Mouse (Mus musculus): ENCODE measurements around the gene Wdfy3.
A peak's percentile ranks its signal among the peaks of the same experiment; 100 is the strongest.
"Not testable (repeated sequence)": the region's sequence is repeated elsewhere in the genome, so short reads cannot be mapped to it uniquely, and the experiment has no call there.

Wdfy3 gene

DNA sequence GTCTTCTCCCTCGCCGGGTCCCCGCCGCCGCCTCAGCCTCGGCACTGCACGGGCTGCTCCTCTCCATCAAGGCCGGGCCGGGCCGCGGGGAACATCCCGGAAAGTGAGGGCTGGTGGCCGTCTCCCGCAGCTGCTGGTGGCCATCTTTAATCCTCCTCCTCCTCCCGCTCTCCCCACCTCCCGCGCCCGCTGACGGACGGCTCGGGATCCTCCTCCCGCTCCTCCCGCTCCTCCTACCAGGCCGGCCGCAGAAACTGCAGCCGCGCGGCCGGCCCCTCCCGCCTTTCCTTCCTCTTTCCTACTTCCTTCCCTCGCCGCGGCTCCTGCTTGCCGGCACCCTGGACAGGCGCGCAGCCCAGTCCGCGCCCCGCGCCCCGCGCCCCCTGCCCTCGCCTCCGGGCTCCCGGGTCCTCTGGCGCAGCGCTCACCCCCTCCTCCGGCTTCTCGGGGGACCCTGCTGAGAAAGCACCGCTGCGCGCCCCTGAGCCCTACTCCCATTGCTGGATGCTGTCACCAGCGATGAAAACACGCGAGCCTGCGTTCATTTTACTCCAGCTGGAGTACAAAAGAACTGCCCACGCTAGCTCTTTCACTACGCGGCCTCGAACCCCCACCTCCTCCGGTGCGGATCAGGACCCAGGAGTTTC is at the start of gene Wdfy3:
TSS of gene Wdfy3 (minus strand) at position 155 of the 647 bp plus-strand sequence.
- peak; percentile 89 for DNase-seq

DNA sequence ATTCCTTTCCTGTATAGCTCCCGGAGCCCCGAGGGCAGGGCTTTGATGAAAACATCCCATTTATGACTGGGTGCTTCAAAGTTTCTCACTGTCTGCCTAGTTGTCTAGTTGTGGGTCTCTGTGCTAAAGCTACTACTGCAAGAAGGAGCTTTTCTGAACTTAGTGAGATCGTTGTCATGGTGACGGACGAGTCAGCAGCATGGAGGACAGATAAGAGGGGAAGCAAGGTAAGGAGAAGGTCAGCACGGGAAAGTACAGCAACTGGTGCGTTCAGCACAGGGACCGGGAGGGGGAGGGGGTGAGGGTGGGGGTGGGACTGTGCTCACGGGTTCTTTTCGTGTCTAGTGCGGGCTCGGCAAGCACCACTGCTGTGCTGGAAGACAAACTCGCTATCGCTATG is 43.3 kb upstream of the Wdfy3 start:
- DNase-seq: no peak

DNA sequence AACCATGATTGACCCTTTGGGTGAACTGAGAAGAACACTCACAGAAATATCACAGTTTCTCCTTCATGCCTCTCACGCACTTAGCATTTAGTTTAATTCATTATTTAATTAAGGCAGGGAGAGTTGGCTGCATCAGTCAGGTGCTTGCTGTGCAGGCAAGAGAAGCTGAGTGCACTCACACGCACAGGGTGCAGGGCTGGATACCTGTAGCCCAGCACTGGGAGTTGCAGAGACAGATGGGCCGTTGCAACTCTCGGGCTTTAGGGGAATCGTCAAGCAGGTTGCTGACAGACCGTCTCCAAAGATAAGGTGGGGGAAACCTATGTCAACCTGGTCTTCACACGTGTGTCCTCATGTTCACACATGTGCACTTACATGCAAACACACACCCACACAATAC is 42.3 kb upstream of the Wdfy3 start:
- DNase-seq: no peak

DNA sequence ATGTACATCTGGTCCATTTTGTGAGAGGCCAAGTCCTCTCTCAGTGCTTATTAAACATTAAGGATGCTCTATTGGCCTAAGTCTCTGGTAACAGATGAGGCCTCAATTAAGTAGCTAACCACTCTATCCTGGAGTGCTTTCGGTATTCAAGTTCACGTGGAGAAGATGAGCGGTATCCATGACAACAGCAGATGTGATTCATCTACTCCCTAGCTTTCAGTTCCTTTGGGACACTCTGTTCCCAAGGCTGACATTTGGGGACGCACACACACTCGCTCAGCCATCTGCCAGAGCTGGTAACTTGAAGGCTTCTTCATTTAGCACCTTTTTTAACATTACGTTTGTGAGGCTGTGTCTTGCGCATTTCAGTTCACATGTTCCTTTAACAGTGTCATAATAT is 40.3 kb upstream of the Wdfy3 start:
- no peak for DNase-seq

DNA sequence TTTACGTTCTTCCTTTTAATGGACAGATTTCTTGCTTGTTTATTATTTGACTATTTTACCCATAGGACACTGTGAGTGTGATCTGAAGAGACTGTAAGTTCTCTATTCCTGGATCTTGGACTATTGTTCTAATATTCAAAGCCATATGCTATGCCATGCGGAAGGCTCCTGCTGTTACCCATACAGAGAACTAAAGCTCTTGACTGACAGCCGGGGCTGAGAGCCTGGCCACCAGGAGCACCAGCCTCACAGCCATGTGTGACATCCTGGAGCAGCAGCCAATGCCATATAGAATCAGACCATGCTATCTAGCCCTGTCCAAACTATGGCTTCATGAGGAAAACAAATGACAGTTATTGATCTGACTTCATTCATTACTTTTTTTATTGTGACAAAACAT is 36.2 kb upstream of the Wdfy3 start:
- DNase-seq: no peak

DNA sequence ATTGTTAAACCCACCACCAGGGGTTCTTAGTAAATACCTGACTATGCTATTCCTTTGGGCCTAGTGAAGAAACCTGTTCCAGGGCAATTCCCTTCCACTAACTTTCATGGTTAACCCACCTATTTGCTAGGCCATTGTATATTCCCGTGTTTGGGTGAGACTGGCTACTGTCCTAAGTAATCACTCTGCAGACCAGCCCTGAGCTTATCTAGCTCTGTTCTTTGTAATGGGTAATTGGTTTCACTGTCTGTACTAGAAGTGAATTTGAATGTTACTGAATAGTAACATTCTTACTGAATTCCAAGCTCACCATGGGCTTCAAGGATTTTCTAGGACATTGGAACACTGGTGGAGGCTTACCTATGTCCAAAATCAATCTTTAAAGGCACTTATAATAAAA is 32.1 kb upstream of the Wdfy3 start:
- not testable (repeated sequence) for DNase-seq

DNA sequence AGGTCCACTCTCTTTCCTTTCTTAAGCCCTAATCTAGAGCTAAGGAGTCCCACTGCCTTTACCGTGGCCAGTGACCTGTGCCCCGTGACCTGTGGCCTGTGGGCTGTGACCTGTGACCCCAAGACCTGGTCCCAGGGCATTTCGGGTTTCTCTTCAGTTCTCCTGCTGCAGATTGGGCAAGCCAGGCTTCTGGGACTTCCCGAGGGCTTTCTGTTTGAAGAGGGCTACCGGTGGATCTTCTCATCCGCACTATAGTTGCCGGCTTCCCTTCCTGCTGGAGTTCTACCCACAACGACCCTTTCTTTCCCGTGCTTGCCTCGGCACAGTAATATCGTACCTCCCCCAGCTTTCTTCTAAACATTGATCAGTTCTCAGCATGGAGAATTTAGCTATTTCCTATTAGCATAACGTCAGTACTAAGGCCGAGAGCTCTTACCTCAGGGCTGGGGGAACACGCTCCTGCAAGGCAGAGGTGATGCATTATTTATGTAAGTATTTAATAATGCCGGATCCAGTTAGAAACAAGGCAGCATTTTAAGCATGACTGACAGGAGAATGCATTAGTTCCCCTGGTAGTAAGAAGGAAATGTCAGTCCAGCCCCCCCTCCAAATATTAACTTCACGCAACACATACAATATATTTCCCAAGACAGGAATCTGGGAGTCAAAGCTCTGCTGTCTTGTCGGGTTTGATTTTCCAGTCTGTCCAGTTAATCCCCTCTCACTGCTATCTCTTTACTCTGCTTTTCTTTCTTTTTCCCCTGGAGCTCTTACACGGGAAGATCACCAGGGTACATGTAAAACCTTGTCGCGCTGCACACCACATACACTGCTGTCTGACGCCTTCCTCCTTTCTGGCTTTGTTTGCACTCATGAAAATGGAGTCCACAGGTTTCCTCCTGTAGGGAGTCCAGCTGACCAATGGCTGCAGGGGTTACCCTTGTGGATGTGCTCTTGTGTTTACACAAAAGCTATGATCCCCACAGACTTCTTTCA is 30.8 kb upstream of the Wdfy3 start:
- no peak for DNase-seq

DNA sequence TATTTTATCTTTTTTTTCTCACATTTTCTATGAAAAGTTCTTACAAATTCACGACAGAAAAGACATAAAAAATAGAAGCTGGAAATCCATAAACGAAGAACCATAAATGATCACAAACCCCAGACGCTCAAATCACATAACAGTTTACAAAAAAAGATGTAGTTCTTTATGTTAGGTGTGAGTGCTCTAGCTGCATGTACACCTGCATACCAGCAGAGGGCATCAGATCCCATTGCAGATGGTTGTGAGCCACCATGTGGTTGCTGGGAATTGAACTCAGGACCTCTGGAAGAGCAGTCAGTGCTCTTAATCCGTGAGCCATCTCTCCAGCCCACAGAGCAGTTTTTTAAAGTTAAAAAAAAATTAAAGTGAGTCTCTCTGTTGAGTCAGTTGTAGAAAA is 25.9 kb upstream of the Wdfy3 start:
- no peak for DNase-seq

DNA sequence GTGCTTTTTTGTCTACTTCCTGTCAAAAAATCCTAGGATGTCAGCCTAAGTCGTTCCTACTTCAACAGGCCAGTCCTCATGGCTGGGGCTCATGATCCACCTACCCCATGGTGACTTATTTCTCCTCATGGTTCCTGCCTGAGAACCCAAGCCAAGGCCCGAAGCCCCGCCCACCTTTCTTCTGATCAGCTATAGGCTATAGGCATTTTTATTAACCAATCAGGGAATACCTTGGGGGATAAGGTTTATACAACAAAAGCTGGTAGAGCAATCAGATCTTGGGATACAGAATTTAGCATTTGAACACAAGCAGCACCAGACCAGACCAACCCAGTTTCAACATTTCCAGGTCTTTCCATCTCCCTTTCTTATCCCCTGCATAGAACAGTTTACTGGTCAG is 21.0 kb upstream of the Wdfy3 start:
- DNase-seq: no peak

DNA sequence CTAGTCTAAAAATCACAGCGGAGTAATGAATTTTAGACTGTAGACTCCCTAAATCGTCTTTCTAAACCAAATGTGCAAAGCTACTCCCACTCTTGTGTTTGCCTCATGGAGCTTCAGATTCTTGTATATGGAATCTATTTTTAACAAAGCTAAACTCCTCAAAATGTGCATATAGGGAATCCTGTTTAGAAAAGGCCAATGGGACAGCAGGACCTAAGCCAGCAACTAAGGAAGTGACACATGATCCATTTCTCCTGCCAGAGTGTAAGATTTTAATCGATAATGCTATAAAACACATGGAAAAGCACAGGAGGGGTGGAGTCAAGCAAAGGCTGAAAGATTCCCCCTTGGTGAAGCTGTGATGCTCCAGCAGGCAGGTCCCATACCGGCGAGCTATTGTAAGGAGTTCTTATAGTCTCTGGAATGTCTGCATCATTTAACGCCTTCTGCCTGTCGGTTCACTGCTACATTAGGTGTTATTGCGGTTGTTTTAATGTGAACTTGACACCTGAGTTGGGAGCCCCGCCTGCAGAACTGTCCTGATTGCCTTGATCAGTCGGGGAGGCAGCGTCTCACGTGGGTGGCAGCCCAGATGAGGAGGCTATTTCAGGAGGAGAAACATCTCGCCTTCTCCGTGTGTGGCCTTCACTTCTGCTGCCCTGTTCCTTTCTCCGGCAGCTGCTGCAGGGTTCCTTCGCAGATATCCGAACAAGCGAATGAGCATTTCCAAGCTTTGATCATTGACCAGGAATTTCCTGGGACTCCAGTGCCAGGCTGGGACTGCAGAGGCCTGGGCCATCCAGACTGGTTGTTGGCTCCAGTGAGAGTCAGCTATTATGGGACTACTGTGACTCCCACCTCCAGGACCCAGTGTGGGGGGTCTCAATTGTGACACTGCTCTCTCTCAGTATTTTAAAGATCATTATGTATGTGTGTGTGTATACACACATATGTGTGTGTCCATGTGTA is 15.3 kb upstream of the Wdfy3 start:
- no peak for DNase-seq

DNA sequence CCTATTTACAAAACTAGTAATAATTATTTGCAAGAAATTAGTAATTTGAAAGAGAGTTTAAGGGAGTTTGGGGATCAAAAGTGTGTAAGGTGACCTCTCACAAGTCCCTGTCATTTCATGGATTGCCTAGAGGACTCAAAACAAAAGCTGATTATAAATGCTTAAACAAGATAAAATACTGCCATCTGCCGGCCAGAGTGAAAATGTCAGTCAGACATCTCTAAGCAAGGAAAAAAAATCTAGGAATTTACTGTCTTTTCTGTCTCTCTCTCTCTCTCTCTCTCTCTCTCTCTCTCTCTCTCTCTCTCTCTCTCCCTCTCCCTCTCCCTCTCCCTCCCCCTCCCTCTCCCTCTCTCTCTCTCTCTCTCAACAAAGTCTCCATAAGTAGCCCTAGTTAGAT is 4.4 kb upstream of the Wdfy3 start:
- DNase-seq: peak; percentile 68

DNA sequence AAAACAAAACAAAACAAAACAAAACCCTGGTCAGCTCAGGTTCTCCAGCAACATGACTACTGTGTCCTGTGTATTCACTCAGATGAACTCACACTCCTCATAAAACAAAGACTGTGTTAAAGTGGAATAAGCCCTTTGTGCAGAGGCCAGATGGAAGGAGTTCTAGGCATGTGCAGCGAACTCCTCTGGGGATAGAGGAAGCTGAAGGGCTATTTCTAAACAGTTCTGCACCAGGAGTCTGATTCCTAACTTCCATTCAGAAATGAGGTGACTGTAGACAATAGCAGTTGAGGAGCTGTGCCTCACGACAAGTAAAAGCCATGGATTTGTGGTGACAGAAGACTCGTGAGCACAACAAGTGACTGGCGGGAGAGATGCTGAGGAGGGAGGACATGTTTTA is 2.3 kb upstream of the Wdfy3 start:
- DNase-seq: no peak

DNA sequence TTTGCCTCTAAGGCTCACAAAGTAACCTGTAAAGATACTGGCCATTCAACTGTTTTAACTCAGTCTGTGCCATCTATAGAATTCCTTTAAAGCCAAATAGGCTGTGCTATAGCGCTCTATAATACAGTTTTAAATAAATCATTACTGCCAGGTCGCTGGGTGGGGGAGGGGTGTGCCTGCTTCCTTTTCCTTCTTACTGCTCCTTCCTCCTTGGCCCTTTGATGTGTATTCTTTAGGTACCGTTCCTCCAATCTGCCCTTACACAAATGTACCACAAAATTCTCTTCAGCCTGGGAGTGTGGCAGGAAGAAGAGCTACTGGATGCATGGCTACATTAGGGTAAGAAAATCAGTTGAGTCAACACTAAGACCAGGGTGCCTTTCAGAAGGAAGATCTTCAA is 1.5 kb upstream of the Wdfy3 start:
- no peak for DNase-seq

DNA sequence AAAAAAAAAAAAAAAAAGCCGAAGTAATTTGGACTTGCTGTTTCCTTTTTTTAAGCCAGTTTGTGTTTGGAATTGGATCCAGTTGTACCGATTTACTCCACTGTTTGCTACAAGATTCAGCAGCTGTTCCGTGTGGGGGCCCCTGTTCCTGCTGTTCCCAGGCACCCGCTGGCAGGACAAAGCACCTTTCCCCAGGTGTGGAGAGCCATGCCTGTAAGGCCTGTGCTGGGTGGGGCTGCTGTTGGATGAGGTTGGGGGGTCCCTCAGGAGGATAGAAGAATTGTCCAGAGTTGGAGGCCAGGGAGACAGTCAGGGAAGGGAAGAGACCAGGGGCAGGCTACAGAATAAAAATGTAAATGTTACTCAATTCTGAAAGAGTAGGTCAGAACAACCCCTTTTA is 1.1 kb upstream of the Wdfy3 start:
- no peak for DNase-seq

DNA sequence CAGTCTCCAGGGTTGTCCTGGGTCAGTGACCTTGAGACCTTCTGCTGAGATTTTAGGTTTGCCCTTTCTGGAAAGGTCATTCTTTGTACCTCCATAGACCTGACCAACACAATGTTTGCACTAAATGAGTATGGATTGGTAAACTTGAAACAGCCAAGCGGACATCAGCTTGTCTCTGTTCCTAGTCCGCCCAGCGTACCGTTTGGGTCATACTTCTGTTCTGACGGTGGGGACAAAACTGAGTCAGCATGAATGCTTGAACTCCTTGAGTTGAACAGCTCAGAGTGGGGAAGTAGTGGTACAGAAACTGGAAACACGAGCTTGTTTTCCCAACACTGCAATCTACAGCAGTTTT is 670 bp upstream of the Wdfy3 start:
- DNase-seq: no peak

DNA sequence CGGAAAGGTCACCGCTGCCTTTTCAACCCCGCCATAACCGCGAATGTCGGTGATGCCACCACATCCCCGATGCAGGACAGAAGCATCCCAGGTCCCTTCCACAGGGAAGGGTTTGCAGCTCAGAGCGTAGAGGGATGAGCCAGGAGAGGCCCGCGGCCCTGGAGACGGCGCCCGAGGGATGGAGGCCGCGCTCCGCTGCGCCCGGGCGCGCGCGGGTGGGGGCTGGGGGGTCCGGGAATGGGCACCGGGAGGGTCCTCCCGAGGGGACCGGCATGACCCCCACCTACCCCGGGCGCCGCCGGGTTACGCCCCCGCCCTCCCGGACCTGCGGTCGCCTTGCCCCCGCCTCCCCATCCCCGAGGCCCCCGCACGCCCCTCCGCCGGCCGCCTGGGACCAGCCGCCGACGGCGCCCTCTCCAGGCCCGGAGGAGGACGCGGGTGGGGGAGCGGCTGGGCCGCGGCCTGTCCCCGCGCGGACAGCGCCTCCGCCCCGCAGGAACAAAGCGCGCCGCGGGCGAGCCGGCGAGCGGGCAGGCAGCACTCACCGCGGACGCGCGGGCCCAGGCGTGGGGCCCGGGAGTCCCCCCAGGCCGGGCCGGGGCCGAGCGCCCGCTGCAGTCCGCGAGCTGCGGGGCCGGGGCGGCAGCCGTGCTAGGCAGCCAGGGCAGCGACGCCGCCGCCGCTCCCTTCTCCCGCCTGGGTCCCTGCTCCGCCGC is 512 bp downstream of the Wdfy3 start:
- peak; percentile 61 for DNase-seq

DNA sequence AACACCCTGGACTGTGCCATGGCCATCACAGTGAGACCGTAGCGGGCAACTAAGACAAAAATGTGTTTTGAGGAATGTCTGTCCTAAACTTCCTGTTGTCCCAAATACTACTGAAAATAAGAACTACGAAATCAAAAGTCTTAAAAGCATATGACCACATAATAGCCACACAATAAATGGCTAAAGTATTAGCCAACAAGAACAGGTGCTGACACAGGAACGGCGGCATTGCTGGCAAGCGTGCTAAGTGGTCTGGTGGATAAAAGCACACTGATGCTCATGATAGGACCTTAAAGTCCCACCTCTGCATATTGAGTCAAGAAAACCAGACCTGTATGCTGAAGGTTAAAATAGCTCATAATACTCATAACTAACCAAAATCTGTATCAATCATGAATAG is 3.3 kb downstream of the Wdfy3 start:
- no peak for DNase-seq

DNA sequence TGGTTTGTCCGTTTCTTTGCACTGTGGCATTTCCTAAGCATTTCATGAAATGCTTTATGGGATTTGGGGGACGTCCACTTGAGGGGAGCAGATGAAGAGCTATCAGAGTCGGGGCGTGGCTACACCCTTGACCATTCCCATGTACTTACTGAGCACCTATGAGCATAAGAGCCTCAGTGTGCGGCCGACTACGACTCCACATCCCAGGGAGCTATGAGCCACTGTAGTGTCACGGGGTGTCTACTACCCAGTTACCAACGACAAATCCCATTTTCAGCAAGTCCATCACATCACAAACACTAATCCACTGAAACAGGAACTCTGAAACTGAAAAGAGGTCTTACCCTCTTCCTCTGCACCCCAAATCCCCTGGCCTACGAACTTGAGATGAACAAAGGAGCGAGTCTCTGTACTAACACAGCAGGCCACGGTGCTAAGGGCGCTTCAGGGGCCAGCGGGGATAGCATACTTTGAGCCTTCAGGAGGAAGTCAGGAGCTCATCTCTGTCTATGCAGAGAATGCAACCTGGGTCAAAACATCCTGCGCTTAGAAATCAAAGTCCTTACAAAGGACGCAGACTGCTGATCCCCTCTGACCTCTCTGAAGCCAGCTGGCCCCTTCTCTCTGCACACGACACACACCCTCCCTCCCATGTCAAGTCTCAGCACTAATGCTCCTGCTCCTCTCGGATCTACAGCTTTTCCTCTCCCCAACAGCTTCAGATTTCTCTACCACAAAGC is 6.5 kb downstream of the Wdfy3 start:
- no peak for DNase-seq

DNA sequence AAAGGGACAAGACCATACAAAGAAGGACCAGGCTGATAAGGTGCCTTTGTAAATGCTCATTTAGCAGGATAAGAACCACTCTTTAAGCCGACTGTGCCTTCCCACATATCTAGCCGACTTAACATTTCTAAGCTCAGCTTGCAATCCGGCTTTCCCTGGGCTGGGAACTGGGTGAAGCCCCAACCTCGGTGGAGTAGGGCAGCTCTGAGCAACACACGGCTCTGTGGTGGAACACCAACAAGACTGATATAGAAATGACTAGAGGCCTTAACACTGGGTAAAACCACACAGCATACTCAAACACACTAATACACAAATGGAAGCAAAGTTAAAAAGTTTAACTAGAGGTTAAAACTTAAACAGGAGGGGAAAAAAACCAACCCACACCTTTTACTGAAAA is 7.9 kb downstream of the Wdfy3 start:
- no peak for DNase-seq

DNA sequence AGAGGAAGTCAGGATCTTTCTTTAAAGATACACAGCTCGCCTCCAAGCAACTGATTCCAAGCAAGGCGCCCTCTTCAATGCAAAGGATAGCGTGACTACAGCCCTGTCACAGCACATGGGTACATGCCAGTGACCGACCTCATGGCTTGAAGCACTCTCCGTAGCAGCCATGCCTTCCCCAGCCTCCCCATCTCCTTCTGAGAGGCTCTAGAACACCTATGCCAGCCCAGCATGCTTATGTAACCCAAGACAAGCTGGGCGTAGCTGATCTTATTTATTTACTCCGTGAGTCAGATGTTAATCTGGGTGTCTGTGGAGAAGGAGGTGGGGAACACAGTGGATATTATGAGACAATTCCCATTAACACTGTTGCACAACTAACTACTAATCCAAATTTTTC is 13.8 kb downstream of the Wdfy3 start:
- DNase-seq: no peak

DNA sequence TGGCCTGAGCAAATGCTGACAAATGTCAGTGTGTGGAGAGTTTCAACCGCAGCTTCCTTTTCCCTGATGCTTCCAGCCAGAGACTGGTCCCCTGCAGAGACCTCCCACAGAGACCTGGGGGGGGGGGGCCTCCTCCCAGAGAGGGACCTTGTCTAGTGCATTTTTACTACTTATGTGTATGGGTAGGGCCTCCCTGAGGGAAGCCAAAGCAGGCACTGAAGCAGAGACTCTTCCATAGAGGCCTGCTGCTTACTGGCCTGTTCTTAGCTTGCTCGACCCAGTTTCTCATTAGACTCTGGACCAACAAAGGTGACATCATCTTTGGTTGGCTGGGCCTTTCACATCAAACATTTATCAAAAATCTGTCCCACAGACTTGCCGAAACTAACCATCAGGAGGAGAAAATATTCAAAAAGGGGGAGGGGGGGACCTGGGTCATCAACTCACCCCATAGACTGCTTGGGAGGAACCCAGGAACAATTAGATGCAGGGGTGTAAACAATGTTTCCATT is 14.5 kb downstream of the Wdfy3 start:
- DNase-seq: peak; percentile 38
